Mouse (Mus musculus) MEL (cell line): ENCODE results near the gene Kcnd2.

ENCODE experiments used
- CHD2 ChIP-seq: IDR thresholded peaks from 2 replicates; pipeline ENCODE4 v1.6.1; 2011; ENCODE audit warnings: low read length, improper control_type of control experiment
- CTCF ChIP-seq, 3 experiments: IDR thresholded peaks in 2 of 3; conservative IDR thresholded peaks in 1 of 3; 2 replicates each; pipeline ENCODE4 v1.5.1; 2011 to 2012; ENCODE audit warnings: low read length in 3 of 3, low read depth in 2 of 3, mild to moderate bottlenecking in 2 of 3, improper control_type of control experiment in 1 of 3, inconsistent platforms in 1 of 3, mixed read lengths in 1 of 3, moderate library complexity in 1 of 3; ENCODE audit not compliant: control insufficient read depth in 1 of 3, insufficient read depth in 1 of 3, poor library complexity in 1 of 3, severe bottlenecking in 1 of 3
- ELF1 ChIP-seq: IDR thresholded peaks from 2 replicates; pipeline ENCODE4 v1.6.1; 2014; ENCODE audit warnings: low read depth, mild to moderate bottlenecking, inconsistent platforms, low read length, improper control_type of control experiment, moderate library complexity
- EP300 ChIP-seq, 2 experiments: IDR thresholded peaks; 2 replicates each; pipeline ENCODE4 v1.6.1; 2011; ENCODE audit warnings: improper control_type of control experiment in 2 of 2, low read length in 2 of 2, low read depth in 1 of 2, mild to moderate bottlenecking in 1 of 2
- HCFC1 ChIP-seq: IDR thresholded peaks from 2 replicates; pipeline ENCODE4 v1.6.1; 2012; ENCODE audit warnings: low read depth, mild to moderate bottlenecking, inconsistent platforms, low read length, improper control_type of control experiment, moderate library complexity
- JUND ChIP-seq: IDR thresholded peaks from 2 replicates; pipeline ENCODE4 v1.6.1; 2011; ENCODE audit warnings: low read depth, mild to moderate bottlenecking, improper control_type of control experiment, low read length
- MXI1 ChIP-seq: IDR thresholded peaks from 2 replicates; pipeline ENCODE4 v1.6.1; 2011; ENCODE audit warnings: mild to moderate bottlenecking, low read depth, low read length, improper control_type of control experiment
- POLR2A ChIP-seq, 2 experiments: IDR thresholded peaks; 2 replicates each; pipeline ENCODE4 v1.6.1; 2011 to 2012; ENCODE audit warnings: low read length in 2 of 2, mild to moderate bottlenecking in 2 of 2, control low read depth in 1 of 2, improper control_type of control experiment in 1 of 2, low read depth in 1 of 2, moderate library complexity in 1 of 2; ENCODE audit not compliant: control insufficient read depth in 1 of 2, insufficient read depth in 1 of 2, poor library complexity in 1 of 2
- POLR2AphosphoS2 ChIP-seq: IDR thresholded peaks from 2 replicates; pipeline ENCODE4 v1.6.1; 2011; ENCODE audit warnings: low read length, improper control_type of control experiment
- POLR2AphosphoS5 ChIP-seq: IDR thresholded peaks from 2 replicates; pipeline ENCODE4 v1.6.1; 2012; ENCODE audit warnings: low read depth, borderline replicate concordance, mild to moderate bottlenecking, inconsistent platforms, low read length, moderate library complexity, mixed read lengths
- RCOR1 ChIP-seq: IDR thresholded peaks from 2 replicates; pipeline ENCODE4 v1.6.1; 2012; ENCODE audit warnings: low read depth, mild to moderate bottlenecking, inconsistent platforms, low read length, improper control_type of control experiment
- SIN3A ChIP-seq: IDR thresholded peaks from 2 replicates; pipeline ENCODE4 v1.6.1; 2012; ENCODE audit warnings: low read length, improper control_type of control experiment, inconsistent platforms
- USF2 ChIP-seq, 2 experiments: IDR thresholded peaks; 2 replicates each; pipeline ENCODE4 v1.6.1; 2011 to 2012; ENCODE audit warnings: improper control_type of control experiment in 2 of 2, low read length in 2 of 2, borderline replicate concordance in 1 of 2, inconsistent platforms in 1 of 2, low read depth in 1 of 2, mild to moderate bottlenecking in 1 of 2; ENCODE audit not compliant: insufficient read depth in 1 of 2
- ZC3H11A ChIP-seq: IDR thresholded peaks from 2 replicates; pipeline ENCODE4 v1.6.1; 2012; ENCODE audit warnings: low read depth, mild to moderate bottlenecking, inconsistent platforms, low read length, improper control_type of control experiment

DNA sequence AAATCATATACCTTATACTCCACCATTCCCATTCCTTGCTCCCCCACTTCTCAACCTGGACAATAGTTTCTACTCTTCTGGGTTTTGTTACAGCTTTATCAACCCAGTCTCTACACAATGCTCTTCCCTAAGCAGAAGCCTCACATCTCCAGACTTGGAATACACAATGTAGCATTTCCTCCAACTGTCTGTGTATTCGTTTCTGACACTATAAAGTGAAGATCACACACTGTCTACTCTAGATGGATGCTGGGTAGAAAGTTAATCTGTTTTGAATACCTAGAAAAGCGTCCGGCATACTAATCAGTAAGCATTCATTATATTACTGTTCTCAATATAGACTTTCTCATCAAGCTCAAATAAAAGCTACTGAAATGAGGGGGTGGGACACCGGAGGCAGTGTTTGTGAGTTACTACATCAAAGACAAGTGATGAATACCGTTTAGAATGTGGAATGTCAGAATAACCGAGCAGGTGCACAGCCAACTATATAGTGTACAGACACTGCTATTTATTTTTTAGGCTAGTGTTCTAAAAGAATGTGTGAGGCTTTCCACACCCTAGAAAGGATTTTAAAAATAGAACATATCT, 62.1 kb downstream of the Kcnd2 start:
- TF ChIP-seq USF2 (IDR thresholded peaks at IDR 0.05; ENCODE audit: borderline replicate concordance in 1 of 2, insufficient read depth in 1 of 2, low read depth in 1 of 2, low read length in 2 of 2) (no peak), POLR2AphosphoS2 (no peak), SIN3A (no peak), CTCF (IDR thresholded peaks at IDR 0.05 in 2 of 3, conservative IDR thresholded peaks at IDR 0.05 in 1 of 3; ENCODE audit: control insufficient read depth in 1 of 3, insufficient read depth in 1 of 3, low read depth in 2 of 3, low read length in 3 of 3, poor library complexity in 1 of 3, severe bottlenecking in 1 of 3) (no peak), EP300 (IDR thresholded peaks at IDR 0.05; ENCODE audit: low read depth in 1 of 2, low read length in 2 of 2) (no peak), HCFC1 (no peak), MXI1 (no peak), JUND (no peak), POLR2A (IDR thresholded peaks at IDR 0.05; ENCODE audit: control insufficient read depth in 1 of 2, insufficient read depth in 1 of 2, low read depth in 1 of 2, low read length in 2 of 2, poor library complexity in 1 of 2) (no peak), CHD2 (no peak), ELF1 (no peak), RCOR1 (no peak), ZC3H11A (no peak), POLR2AphosphoS5 (no peak)
